9 mouse cellular contexts compared by ENCODE assay signal in the genomic region with DNA sequence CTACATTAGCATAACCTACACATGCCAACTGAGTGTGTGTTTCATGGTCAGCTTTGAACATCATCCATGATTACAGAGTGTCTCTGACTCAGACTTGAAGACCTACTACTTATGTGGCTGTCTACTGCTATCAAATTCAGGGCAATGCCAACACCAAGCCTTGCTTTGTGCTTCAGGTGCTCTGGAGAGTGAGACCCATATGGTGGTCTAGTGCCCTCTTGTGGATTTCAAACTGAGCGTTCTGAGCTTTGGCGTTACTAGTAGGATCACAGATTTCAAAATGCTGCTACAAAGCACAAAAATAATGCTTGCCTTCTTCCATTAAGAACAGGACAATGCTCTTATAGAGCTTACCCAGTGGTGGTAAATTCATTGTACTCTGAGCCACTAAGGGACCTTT.
DNase-seq lines count a peak whose midpoint lies in the region; ATAC-seq and TF ChIP-seq lines count a peak whose summit lies in the region.
"Had no signal": no experiment of that assay in that cellular context is flagged by ENCODE, and none has a peak within 500 bp of the region (broad histone marks: within the 10 kb centered on the region; RNA-seq: fewer than 3 reads in every experiment).

No protein-coding gene starts in this region.

- DNase-seq in embryonic facial prominence, embryonic 11.5 days (ENCODE audit: low spot score) = peak; percentile 60
- DNase-seq in embryonic facial prominence, embryonic 10.5 days (ENCODE audit: low spot score) = no peak
- no peak for DNase-seq in liver, postnatal 0 days
- peak; percentile 20 to 41 for DNase-seq in cerebellum, postnatal 25 days
- peak; percentile 24 to 49 for DNase-seq in left cerebral cortex, postnatal 14 days (ENCODE audit: low spot score in 2 of 2)
- DNase-seq in natural killer cell, adult 2 months (ENCODE audit: low spot score in 2 of 2) = no peak
- DNase-seq: liver, embryonic 13.5 days had no signal

- H3K4me3 ChIP-seq in embryonic facial prominence, embryonic 11.5 days (ENCODE audit: low read depth, low read length) = no peak overlapping the region
- no peak overlapping the region for H3K4me3 ChIP-seq in embryonic facial prominence, embryonic 10.5 days
- no peak overlapping the region for H3K4me3 ChIP-seq in liver, postnatal 0 days (ENCODE audit: low read depth, low read length)
- H3K4me3 ChIP-seq in liver, embryonic 12.5 days = no peak overlapping the region
- H3K4me3 ChIP-seq: liver, embryonic 13.5 days had no signal

- H3K36me3 ChIP-seq in embryonic facial prominence, embryonic 11.5 days (replicated peaks; ENCODE audit: control insufficient read depth, insufficient read depth, low read depth, low read length) = no peaks in the 10 kb centered on the region
- H3K36me3 ChIP-seq in embryonic facial prominence, embryonic 10.5 days (replicated peaks) = no peaks in the 10 kb centered on the region
- no peaks in the 10 kb centered on the region for H3K36me3 ChIP-seq in liver, postnatal 0 days (replicated peaks; ENCODE audit: insufficient read depth, low read length)
- H3K36me3 ChIP-seq in liver, embryonic 12.5 days = no peaks in the 10 kb centered on the region
- H3K36me3 ChIP-seq: liver, embryonic 13.5 days had no signal

- no peak for TF ChIP-seq EP300 in liver, postnatal 0 days (IDR thresholded peaks at IDR 0.05; ENCODE audit: low read depth)

- intact Hi-C loops in left cerebral cortex, postnatal 14 days (cut with DNase I) = loop anchor here (5.0 to 10.0 kb wide), 2 partner anchors 397 to 550 kb away; no protein-coding TSS in a partner anchor

- no peaks in the 10 kb centered on the region for H3K9me3 ChIP-seq in embryonic facial prominence, embryonic 11.5 days (replicated peaks; ENCODE audit: control insufficient read depth, low read length)
- H3K9me3 ChIP-seq in embryonic facial prominence, embryonic 10.5 days = no peaks in the 10 kb centered on the region
- H3K9me3 ChIP-seq in liver, postnatal 0 days (ENCODE audit: low read length) = no peaks in the 10 kb centered on the region
- no peaks in the 10 kb centered on the region for H3K9me3 ChIP-seq in liver, embryonic 12.5 days (replicated peaks)
- H3K9me3 ChIP-seq: liver, embryonic 13.5 days had no signal

- H3K4me1 ChIP-seq in embryonic facial prominence, embryonic 11.5 days (ENCODE audit: control insufficient read depth, insufficient read depth, low read length) = no peaks in the 10 kb centered on the region
- H3K4me1 ChIP-seq in embryonic facial prominence, embryonic 10.5 days = peaks cover 19% of the 10 kb centered on the region
- H3K4me1 ChIP-seq in liver, postnatal 0 days (ENCODE audit: insufficient read depth) = peaks cover 3% of the 10 kb centered on the region; the same call in 1 of the 2 replicates
- no peaks in the 10 kb centered on the region for H3K4me1 ChIP-seq in liver, embryonic 12.5 days
- H3K4me1 ChIP-seq: liver, embryonic 13.5 days had no signal

- WGBS in embryonic facial prominence, embryonic 11.5 days = 39% methylated on average over 2 of the region's 2 CpGs
- 32% methylated on average over 2 of the region's 2 CpGs for WGBS in embryonic facial prominence, embryonic 10.5 days
- WGBS in liver, postnatal 0 days (ENCODE audit: insufficient replicate concordance) = 34% methylated on average over 2 of the region's 2 CpGs
- WGBS in liver, embryonic 12.5 days (ENCODE audit: insufficient replicate concordance) = 24% methylated on average over 2 of the region's 2 CpGs

- no peak overlapping the region for H3K4me2 ChIP-seq in embryonic facial prominence, embryonic 11.5 days (ENCODE audit: low read depth, low read length)
- no peak overlapping the region for H3K4me2 ChIP-seq in liver, postnatal 0 days (ENCODE audit: low read depth, low read length)
- no peak overlapping the region for H3K4me2 ChIP-seq in liver, embryonic 12.5 days
- H3K4me2 ChIP-seq: liver, embryonic 13.5 days had no signal

- no peak overlapping the region for H3K27ac ChIP-seq in embryonic facial prominence, embryonic 11.5 days (replicated peaks; ENCODE audit: low read depth, low read length)
- H3K27ac ChIP-seq in embryonic facial prominence, embryonic 10.5 days (replicated peaks) = no peak overlapping the region
- no peak overlapping the region for H3K27ac ChIP-seq in liver, postnatal 0 days (ENCODE audit: low read depth)
- no peak overlapping the region for H3K27ac ChIP-seq in liver, embryonic 12.5 days
- H3K27ac ChIP-seq: liver, embryonic 13.5 days had no signal

- no peaks in the 10 kb centered on the region for H3K27me3 ChIP-seq in embryonic facial prominence, embryonic 11.5 days (ENCODE audit: control insufficient read depth, insufficient read depth, low read length)
- peaks cover 4% of the 10 kb centered on the region; the same call in 1 of the 2 replicates for H3K27me3 ChIP-seq in embryonic facial prominence, embryonic 10.5 days (replicated peaks; ENCODE audit: low read depth, poor library complexity, severe bottlenecking)
- no peaks in the 10 kb centered on the region for H3K27me3 ChIP-seq in liver, postnatal 0 days (ENCODE audit: insufficient read depth, low read length)
- no peaks in the 10 kb centered on the region for H3K27me3 ChIP-seq in liver, embryonic 12.5 days (replicated peaks)
- H3K27me3 ChIP-seq: liver, embryonic 13.5 days had no signal

- H3K9ac ChIP-seq in embryonic facial prominence, embryonic 11.5 days (replicated peaks; ENCODE audit: low read length) = no peak overlapping the region
- H3K9ac ChIP-seq in liver, postnatal 0 days (replicated peaks) = no peak overlapping the region
- no peak overlapping the region for H3K9ac ChIP-seq in liver, embryonic 12.5 days
- H3K9ac ChIP-seq: liver, embryonic 13.5 days had no signal

- no peak for ATAC-seq in embryonic facial prominence, embryonic 11.5 days (replicated peaks; ENCODE audit: insufficient number of reproducible peaks, low FRiP score, low TSS enrichment, low read depth)
- ATAC-seq in liver, postnatal 0 days = no peak
- ATAC-seq in liver, embryonic 12.5 days = no peak
- no peak for ATAC-seq in inflammation-experienced regulatory T-cells, adult 6 months

- peak; percentile 50 for TF ChIP-seq CTCF in liver, postnatal 0 days (IDR thresholded peaks at IDR 0.05; ENCODE audit: low read depth)

Comparison
In these comparisons a context has a peak if more than half of its experiments do, and no peak if none do; other contexts are left out.
1. DNase-seq: peak in embryonic facial prominence, embryonic 11.5 days (single experiment), cerebellum, postnatal 25 days (2 of 2) and left cerebral cortex, postnatal 14 days (2 of 2); none in embryonic facial prominence, embryonic 10.5 days (single experiment), liver, postnatal 0 days (single experiment) and natural killer cell, adult 2 months (0 of 2).